Mouse (Mus musculus): ENCODE results near the gene Asb4. TPM values are rescaled to one million over a fixed set of nuclear protein-coding genes. Genes with fewer than 3 reads are reported as not detected.

The Asb4 gene
- polyA plus RNA-seq, 1 experiment from 2014 or later = 2.1 TPM

DNA sequence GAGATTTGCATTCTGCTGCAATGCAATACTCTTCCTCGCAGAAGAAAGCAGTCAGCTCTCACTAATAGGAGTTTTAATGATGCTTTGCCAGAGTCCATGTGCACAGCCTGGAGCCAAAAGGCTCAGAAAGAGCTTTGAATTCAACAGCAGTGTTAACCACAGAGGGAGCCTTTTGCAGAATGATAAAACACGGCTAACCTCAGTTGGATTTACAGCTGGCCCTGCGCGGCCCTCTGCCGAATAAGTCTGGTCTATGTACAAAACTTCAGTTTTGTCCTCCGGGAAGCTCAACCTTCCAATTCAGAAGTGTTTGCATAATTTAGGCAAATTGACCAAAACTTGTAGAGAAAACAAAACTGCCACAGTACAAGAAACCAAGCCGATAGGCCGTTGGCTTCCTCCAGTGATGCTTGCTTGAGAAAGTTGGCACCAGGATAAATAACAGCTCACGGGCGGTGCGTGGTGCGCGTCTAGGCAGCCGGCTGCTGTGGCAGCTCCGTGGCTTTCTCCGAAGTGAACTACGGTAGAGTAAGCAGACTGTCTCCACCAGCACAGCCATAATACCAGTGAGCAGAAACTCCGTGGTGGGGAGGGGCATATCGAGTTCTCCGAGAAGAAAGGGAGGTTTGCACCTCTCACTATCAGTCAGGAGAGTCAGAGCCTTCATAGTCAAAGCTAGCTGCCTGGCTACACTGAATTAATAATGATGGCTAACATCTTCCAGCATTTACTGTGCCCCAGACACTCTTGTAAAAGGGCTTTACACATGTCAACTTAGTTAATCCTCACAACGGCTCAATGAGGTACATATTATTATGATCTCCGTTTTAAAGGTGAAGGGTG lies 3.2 kb upstream of the Asb4 start:
- ATAC-seq (no peak), DNase-seq (ENCODE audit: low spot score) (no peak)
- Histone ChIP-seq H3K27me3 (replicated peaks; ENCODE audit: insufficient read depth, low read length) (no peaks in the 10 kb centered on the region), H3K9me3 (ENCODE audit: low read length) (no peaks in the 10 kb centered on the region), H3K27ac (ENCODE audit: low read length) (no peak overlapping the region), H3K4me2 (replicated peaks; ENCODE audit: low read depth, low read length) (peak overlapping the region; percentile 34), H3K4me3 (ENCODE audit: low read depth, low read length) (0 out of 2 replicates have a peak overlapping the region, but pooled peaks have one; percentile 15), H3K36me3 (ENCODE audit: insufficient read depth, low read length) (no peaks in the 10 kb centered on the region), H3K9ac (replicated peaks; ENCODE audit: low read depth) (no peak overlapping the region), H3K4me1 (ENCODE audit: insufficient read depth, low read depth, low read length) (peaks cover 3% of the 10 kb centered on the region; the same call in 1 of the 2 replicates)
- 39% methylated on average over 22 of the region's 22 CpGs for WGBS
- no peak for TF ChIP-seq EP300 (IDR thresholded peaks at IDR 0.05)
- TF ChIP-seq CTCF (IDR thresholded peaks at IDR 0.05) = no peak

- Histone ChIP-seq H3K4me1 (ENCODE audit: insufficient read depth, low read depth, low read length) (peaks cover 3% of the 10 kb centered on the region; the same call in 1 of the 2 replicates), H3K4me3 (ENCODE audit: low read depth, low read length) (no peak overlapping the region), H3K27ac (ENCODE audit: low read length) (no peak overlapping the region), H3K36me3 (ENCODE audit: insufficient read depth, low read length) (no peaks in the 10 kb centered on the region), H3K9ac (replicated peaks; ENCODE audit: low read depth) (no peak overlapping the region), H3K9me3 (ENCODE audit: low read length) (no peaks in the 10 kb centered on the region), H3K4me2 (replicated peaks; ENCODE audit: low read depth, low read length) (no peak overlapping the region), H3K27me3 (replicated peaks; ENCODE audit: insufficient read depth, low read length) (no peaks in the 10 kb centered on the region)
- DNase-seq (ENCODE audit: low spot score) = no peak
- TF ChIP-seq EP300 (IDR thresholded peaks at IDR 0.05) (no peak), CTCF (IDR thresholded peaks at IDR 0.05) (no peak)
- 47% methylated on average over 9 of the region's 9 CpGs for WGBS
- no peak for ATAC-seq
Measured at GRCm38 (mm10) chr6:5380624-5381252, 2.4 kb upstream of the Asb4 start.

DNA sequence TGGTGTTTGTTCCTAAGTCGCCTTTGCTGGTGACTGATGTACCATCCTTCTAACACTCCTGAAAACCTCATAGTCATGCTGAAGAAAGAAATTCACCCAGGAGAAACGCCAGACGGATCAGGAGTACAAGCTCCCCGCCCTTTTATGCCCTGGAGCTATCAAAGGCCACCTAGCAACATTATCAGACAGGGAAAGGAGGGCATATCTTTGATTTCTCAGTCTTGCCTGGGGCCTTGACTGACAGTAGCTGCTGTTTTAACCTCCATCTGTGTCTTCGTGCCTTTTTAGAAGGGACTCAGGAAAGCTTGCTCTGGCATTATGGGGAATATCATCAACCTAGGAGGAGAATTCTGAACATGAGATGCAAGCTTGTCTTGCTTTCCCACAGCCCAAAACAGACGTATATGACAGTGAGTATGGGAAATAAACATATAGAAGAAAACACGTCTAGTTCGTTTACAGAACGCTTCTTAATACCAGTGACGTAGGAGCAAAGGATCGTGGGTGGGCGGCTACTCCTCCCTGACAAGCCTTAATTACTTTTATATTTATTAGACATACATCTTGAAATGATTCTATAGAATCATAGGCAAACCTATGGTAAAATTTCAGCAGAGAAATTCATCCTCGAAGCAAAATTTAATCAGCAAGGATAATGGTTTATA lies 1.1 kb upstream of the Asb4 start:
- no peak overlapping the region; the same call in 1 of the 2 replicates for H3K4me2 ChIP-seq (replicated peaks; ENCODE audit: low read depth, low read length)
- no peak overlapping the region for H3K9ac ChIP-seq (replicated peaks; ENCODE audit: low read depth)
- no peaks in the 10 kb centered on the region for H3K9me3 ChIP-seq (ENCODE audit: low read length)
- no peak overlapping the region for H3K4me3 ChIP-seq (ENCODE audit: low read depth, low read length)
- TF ChIP-seq CTCF (IDR thresholded peaks at IDR 0.05) (no peak), EP300 (IDR thresholded peaks at IDR 0.05) (no peak)
- H3K4me1 ChIP-seq (ENCODE audit: insufficient read depth, low read depth, low read length) = peaks cover 3% of the 10 kb centered on the region; the same call in 1 of the 2 replicates
- 34% methylated on average over 13 of the region's 13 CpGs for WGBS
- no peaks in the 10 kb centered on the region for H3K36me3 ChIP-seq (ENCODE audit: insufficient read depth, low read length)
- H3K27ac ChIP-seq (ENCODE audit: low read length) = no peak overlapping the region
- no peak for ATAC-seq
- DNase-seq (ENCODE audit: low spot score) = no peak
- no peaks in the 10 kb centered on the region for H3K27me3 ChIP-seq (replicated peaks; ENCODE audit: insufficient read depth, low read length)

DNA sequence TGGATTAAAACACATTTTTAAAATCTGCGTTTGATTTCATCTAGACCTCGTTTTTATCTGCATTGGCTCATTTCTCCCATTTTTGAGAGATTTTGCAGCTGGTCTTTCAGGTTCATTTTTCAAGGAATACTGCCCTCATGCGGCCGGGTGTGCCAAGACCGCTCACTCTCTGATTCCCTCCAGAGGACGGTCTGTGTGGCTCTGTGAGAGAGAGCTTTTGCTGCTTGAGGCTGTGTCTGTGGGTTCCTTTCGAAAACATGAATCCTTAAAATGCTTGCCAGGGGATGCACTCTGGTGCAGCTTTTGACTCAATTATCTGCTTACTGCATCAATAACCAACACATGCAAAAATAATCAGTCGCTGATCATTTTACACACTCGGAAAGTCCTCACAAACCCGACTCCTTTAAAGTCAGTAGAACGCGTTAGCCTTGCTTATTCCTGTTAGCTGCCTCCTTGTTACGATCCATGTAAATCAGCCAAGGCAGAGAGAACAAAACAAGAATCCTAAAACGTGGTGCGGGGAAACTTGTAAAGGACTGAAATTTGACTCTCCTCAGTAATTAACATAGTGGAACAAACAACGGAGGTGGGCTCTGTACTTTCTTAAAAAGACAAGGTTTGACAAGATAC lies 487 bp upstream of the Asb4 start:
- Histone ChIP-seq H3K27me3 (replicated peaks; ENCODE audit: insufficient read depth, low read length) (no peaks in the 10 kb centered on the region), H3K9me3 (ENCODE audit: low read length) (no peaks in the 10 kb centered on the region), H3K4me1 (ENCODE audit: insufficient read depth, low read depth, low read length) (peaks cover 3% of the 10 kb centered on the region; the same call in 1 of the 2 replicates), H3K9ac (replicated peaks; ENCODE audit: low read depth) (no peak overlapping the region), H3K36me3 (ENCODE audit: insufficient read depth, low read length) (no peaks in the 10 kb centered on the region), H3K27ac (ENCODE audit: low read length) (no peak overlapping the region), H3K4me2 (replicated peaks; ENCODE audit: low read depth, low read length) (peak overlapping the region; percentile 48), H3K4me3 (ENCODE audit: low read depth, low read length) (peak overlapping the region; percentile 28; the same call in 1 of the 2 replicates)
- DNase-seq (ENCODE audit: low spot score) = peak; percentile 88
- peak; percentile 83 for ATAC-seq
- 1% methylated on average over 16 of the region's 16 CpGs for WGBS
- no peak for TF ChIP-seq EP300 (IDR thresholded peaks at IDR 0.05)
- TF ChIP-seq CTCF (IDR thresholded peaks at IDR 0.05) = peak; percentile 89

GRCm38 (mm10) chr6:5384178-5384490 lies 948 bp downstream of the Asb4 start:
- Histone ChIP-seq H3K9me3 (ENCODE audit: low read length) (no peaks in the 10 kb centered on the region), H3K4me3 (ENCODE audit: low read depth, low read length) (peak overlapping the region; percentile 8; the same call in 1 of the 2 replicates), H3K27me3 (replicated peaks; ENCODE audit: insufficient read depth, low read length) (no peaks in the 10 kb centered on the region), H3K9ac (replicated peaks; ENCODE audit: low read depth) (no peak overlapping the region), H3K36me3 (ENCODE audit: insufficient read depth, low read length) (no peaks in the 10 kb centered on the region), H3K27ac (ENCODE audit: low read length) (no peak overlapping the region), H3K4me2 (replicated peaks; ENCODE audit: low read depth, low read length) (peak overlapping the region; percentile 48), H3K4me1 (ENCODE audit: insufficient read depth, low read depth, low read length) (peaks cover 3% of the 10 kb centered on the region; the same call in 1 of the 2 replicates)
- 2% methylated on average over 11 of the region's 11 CpGs for whole genome bisulfite sequencing
- no peak for ATAC-seq
- DNase-seq (ENCODE audit: low spot score) = peak; percentile 79
- TF ChIP-seq EP300 (IDR thresholded peaks at IDR 0.05) (no peak), CTCF (IDR thresholded peaks at IDR 0.05) (peak; percentile 79)

Data from lung, postnatal 0 days (tissue).